Mouse (Mus musculus): ENCODE measurements around the gene Vps37c. TPM values are rescaled to one million over a fixed set of nuclear protein-coding genes. Genes with fewer than 3 reads are reported as not detected.

Gene Vps37c
- total RNA-seq, 2 experiments from 2014 or later = 21.1 to 21.8 TPM

GRCm38 (mm10) chr19:10734554-10734953 is 46.0 kb downstream of the Vps37c start:
- no peak for DNase-seq (ENCODE audit: low spot score)
- intact Hi-C loops (cut with DNase I) = no loop called here

GRCm38 (mm10) chr19:10735061-10735460 is 46.5 kb downstream of the Vps37c start:
- DNase-seq (ENCODE audit: low spot score) = no peak
- intact Hi-C loops (cut with DNase I) = no loop called here

- intact Hi-C loops (cut with DNase I) = no loop called here
- DNase-seq (ENCODE audit: low spot score) = no peak
Measured at GRCm38 (mm10) chr19:10735861-10736260, 47.3 kb downstream of the Vps37c start.

GRCm38 (mm10) chr19:10738038-10738437 is 49.5 kb downstream of the Vps37c start:
- intact Hi-C loops (cut with DNase I) = no loop called here
- no peak for DNase-seq (ENCODE audit: low spot score)

- DNase-seq (ENCODE audit: low spot score) = no peak
- intact Hi-C loops (cut with DNase I) = no loop called here
Measured at GRCm38 (mm10) chr19:10738811-10739210, 50.3 kb downstream of the Vps37c start, which contains the start of gene Cd5. Gene Cd5 (minus strand): TSS chr19:10739002.

GRCm38 (mm10) chr19:10739916-10740315 is 51.4 kb downstream of the Vps37c start:
- no peak for DNase-seq (ENCODE audit: low spot score)
- intact Hi-C loops (cut with DNase I) = no loop called here

GRCm38 (mm10) chr19:10740641-10741440 is 52.3 kb downstream of the Vps37c start:
- DNase-seq (ENCODE audit: low spot score) = no peak
- intact Hi-C loops (cut with DNase I) = no loop called here

GRCm38 (mm10) chr19:10742145-10742544 is 53.6 kb downstream of the Vps37c start:
- no peak for DNase-seq (ENCODE audit: low spot score)
- intact Hi-C loops (cut with DNase I) = no loop called here

GRCm38 (mm10) chr19:10742565-10742964 is 54.0 kb downstream of the Vps37c start:
- intact Hi-C loops (cut with DNase I) = no loop called here
- no peak for DNase-seq (ENCODE audit: low spot score)

GRCm38 (mm10) chr19:10747182-10747581 is 58.6 kb downstream of the Vps37c start:
- DNase-seq (ENCODE audit: low spot score) = no peak
- intact Hi-C loops (cut with DNase I) = no loop called here

- intact Hi-C loops (cut with DNase I) = no loop called here
- no peak for DNase-seq (ENCODE audit: low spot score)
Measured at GRCm38 (mm10) chr19:10747718-10748117, 59.2 kb downstream of the Vps37c start.

- intact Hi-C loops (cut with DNase I) = no loop called here
Measured at GRCm38 (mm10) chr19:10748401-10749102, 60.0 kb downstream of the Vps37c start.

GRCm38 (mm10) chr19:10749295-10749694 is 60.8 kb downstream of the Vps37c start:
- intact Hi-C loops (cut with DNase I) = no loop called here
- DNase-seq (ENCODE audit: low spot score) = no peak

More at GRCm38 (mm10) chr19:10748401-10749102, 60.0 kb downstream of the Vps37c start:
- DNase-seq (ENCODE audit: low spot score) = no peak

- intact Hi-C loops (cut with DNase I) = no loop called here
Measured at GRCm38 (mm10) chr19:10750161-10750560, 61.6 kb downstream of the Vps37c start.

GRCm38 (mm10) chr19:10751607-10752006 is 63.1 kb downstream of the Vps37c start:
- intact Hi-C loops (cut with DNase I) = no loop called here
- DNase-seq (ENCODE audit: low spot score) = no peak

More at GRCm38 (mm10) chr19:10750161-10750560, 61.6 kb downstream of the Vps37c start:
- DNase-seq (ENCODE audit: low spot score) = no peak

GRCm38 (mm10) chr19:10752106-10752505 is 63.6 kb downstream of the Vps37c start:
- DNase-seq (ENCODE audit: low spot score) = no peak
- intact Hi-C loops (cut with DNase I) = no loop called here

- DNase-seq (ENCODE audit: low spot score) = no peak
- intact Hi-C loops (cut with DNase I) = no loop called here
Measured at GRCm38 (mm10) chr19:10752646-10753045, 64.1 kb downstream of the Vps37c start.

- no peak for DNase-seq (ENCODE audit: low spot score)
- intact Hi-C loops (cut with DNase I) = no loop called here
Measured at GRCm38 (mm10) chr19:10757125-10757524, 68.6 kb downstream of the Vps37c start.

GRCm38 (mm10) chr19:10757526-10757925 is 69.0 kb downstream of the Vps37c start:
- DNase-seq (ENCODE audit: low spot score) = no peak

GRCm38 (mm10) chr19:10758708-10759107 is 70.2 kb downstream of the Vps37c start:
- DNase-seq (ENCODE audit: low spot score) = no peak
- intact Hi-C loops (cut with DNase I) = no loop called here

More at GRCm38 (mm10) chr19:10757526-10757925, 69.0 kb downstream of the Vps37c start:
- intact Hi-C loops (cut with DNase I) = no loop called here

GRCm38 (mm10) chr19:10759525-10759924 is 71.0 kb downstream of the Vps37c start:
- intact Hi-C loops (cut with DNase I) = no loop called here
- DNase-seq (ENCODE audit: low spot score) = no peak
